Mouse (Mus musculus): Measurements from ENCODE around the gene Arhgap44. TPM values are rescaled to one million over a fixed set of nuclear protein-coding genes. Genes with fewer than 3 reads are reported as not detected.

The Arhgap44 gene
- polyA plus RNA-seq, 1 experiment from 2014 or later: 31.2 TPM

GRCm38 (mm10) chr11:65096866-65097265 lies 65.9 kb downstream of the Arhgap44 start:
- 91% methylated on average over 5 of the region's 5 CpGs for WGBS

DNA sequence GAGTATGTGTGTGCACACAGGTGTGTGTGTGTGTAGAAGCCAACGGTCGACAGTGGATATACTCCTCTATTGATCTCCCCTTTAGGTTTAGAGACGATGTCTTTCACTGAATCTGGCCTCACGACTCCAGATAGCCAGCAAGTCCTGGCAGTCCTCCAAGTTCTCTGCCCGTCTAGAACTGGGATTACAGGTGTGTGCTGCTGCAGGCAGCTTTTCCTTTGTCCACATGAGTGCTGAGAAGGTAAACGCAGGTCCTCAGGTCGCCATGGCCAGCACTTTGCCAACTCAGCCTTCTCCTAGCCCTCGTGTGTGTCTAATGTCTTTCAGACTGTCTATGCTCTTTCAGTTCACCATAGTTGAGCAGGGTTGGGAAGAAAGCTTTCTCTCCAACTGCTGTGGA lies 69.9 kb downstream of the Arhgap44 start:
- Histone ChIP-seq H3K27me3 (replicated peaks; ENCODE audit: insufficient read depth, low read length) (no peaks in the 10 kb centered on the region), H3K4me3 (ENCODE audit: low read depth, low read length) (no peak overlapping the region), H3K4me2 (replicated peaks; ENCODE audit: low read depth, low read length) (no peak overlapping the region), H3K9me3 (ENCODE audit: low read length) (no peaks in the 10 kb centered on the region), H3K36me3 (ENCODE audit: insufficient read depth, low read length) (no peaks in the 10 kb centered on the region), H3K27ac (ENCODE audit: low read length) (no peak overlapping the region), H3K9ac (replicated peaks; ENCODE audit: low read depth) (no peak overlapping the region), H3K4me1 (ENCODE audit: insufficient read depth, low read depth, low read length) (no peaks in the 10 kb centered on the region)
- no peak for TF ChIP-seq CTCF (IDR thresholded peaks at IDR 0.05)
- WGBS: 55% methylated on average over 8 of the region's 8 CpGs
- DNase-seq (ENCODE audit: low spot score): peak; percentile 36
- ATAC-seq: no peak

More at GRCm38 (mm10) chr11:65096866-65097265, 65.9 kb downstream of the Arhgap44 start:
- H3K27ac ChIP-seq (ENCODE audit: low read length): no peak overlapping the region
- DNase-seq (ENCODE audit: low spot score) (no peak), ATAC-seq (no peak)
- H3K4me1 ChIP-seq (ENCODE audit: insufficient read depth, low read depth, low read length): no peaks in the 10 kb centered on the region
- no peak for TF ChIP-seq EP300 (IDR thresholded peaks at IDR 0.05)
- no peak for TF ChIP-seq CTCF (IDR thresholded peaks at IDR 0.05)
- no peak overlapping the region for H3K9ac ChIP-seq (replicated peaks; ENCODE audit: low read depth)
- no peaks in the 10 kb centered on the region for H3K36me3 ChIP-seq (ENCODE audit: insufficient read depth, low read length)
- H3K4me2 ChIP-seq (replicated peaks; ENCODE audit: low read depth, low read length): no peak overlapping the region
- no peaks in the 10 kb centered on the region for H3K9me3 ChIP-seq (ENCODE audit: low read length)
- no peaks in the 10 kb centered on the region for H3K27me3 ChIP-seq (replicated peaks; ENCODE audit: insufficient read depth, low read length)
- no peak overlapping the region for H3K4me3 ChIP-seq (ENCODE audit: low read depth, low read length)

DNA sequence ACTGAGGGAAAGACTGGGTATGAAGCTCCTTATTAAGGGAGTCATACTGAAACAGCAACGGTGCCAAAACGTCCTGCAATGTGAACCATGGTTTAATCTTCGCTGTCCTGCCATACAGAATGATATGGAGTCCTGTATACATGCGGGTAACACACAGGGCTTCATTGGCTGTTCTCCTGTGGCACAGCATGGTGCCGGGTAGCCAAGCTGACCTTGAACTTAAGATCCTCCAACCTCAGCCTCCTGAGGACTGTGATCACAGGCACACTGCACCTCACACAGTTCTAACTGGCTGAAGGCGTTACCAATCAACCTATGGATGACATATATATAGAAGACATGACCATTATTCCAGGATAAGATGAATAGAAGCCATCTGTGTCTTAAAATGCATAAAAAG lies 72.4 kb downstream of the Arhgap44 start:
- Histone ChIP-seq H3K27ac (ENCODE audit: low read length) (no peak overlapping the region), H3K4me3 (ENCODE audit: low read depth, low read length) (no peak overlapping the region), H3K27me3 (replicated peaks; ENCODE audit: insufficient read depth, low read length) (no peaks in the 10 kb centered on the region), H3K9ac (replicated peaks; ENCODE audit: low read depth) (no peak overlapping the region), H3K4me1 (ENCODE audit: insufficient read depth, low read depth, low read length) (no peaks in the 10 kb centered on the region), H3K4me2 (replicated peaks; ENCODE audit: low read depth, low read length) (no peak overlapping the region), H3K9me3 (ENCODE audit: low read length) (no peaks in the 10 kb centered on the region), H3K36me3 (ENCODE audit: insufficient read depth, low read length) (no peaks in the 10 kb centered on the region)
- no peak for DNase-seq (ENCODE audit: low spot score)
- TF ChIP-seq EP300 (IDR thresholded peaks at IDR 0.05) (no peak), CTCF (IDR thresholded peaks at IDR 0.05) (no peak)
- no peak for ATAC-seq
- WGBS: 90% methylated on average over 6 of the region's 6 CpGs

GRCm38 (mm10) chr11:65089982-65090381 lies 72.8 kb downstream of the Arhgap44 start:
- DNase-seq (ENCODE audit: low spot score) (no peak), ATAC-seq (no peak)
- Histone ChIP-seq H3K4me2 (replicated peaks; ENCODE audit: low read depth, low read length) (no peak overlapping the region), H3K9me3 (ENCODE audit: low read length) (no peaks in the 10 kb centered on the region), H3K27ac (ENCODE audit: low read length) (no peak overlapping the region), H3K27me3 (replicated peaks; ENCODE audit: insufficient read depth, low read length) (no peaks in the 10 kb centered on the region), H3K36me3 (ENCODE audit: insufficient read depth, low read length) (no peaks in the 10 kb centered on the region), H3K4me3 (ENCODE audit: low read depth, low read length) (no peak overlapping the region), H3K9ac (replicated peaks; ENCODE audit: low read depth) (no peak overlapping the region), H3K4me1 (ENCODE audit: insufficient read depth, low read depth, low read length) (no peaks in the 10 kb centered on the region)
- TF ChIP-seq CTCF (IDR thresholded peaks at IDR 0.05): no peak
- TF ChIP-seq EP300 (IDR thresholded peaks at IDR 0.05): no peak
- 75% methylated on average over 3 of the region's 3 CpGs for WGBS

- ATAC-seq (no peak), DNase-seq (ENCODE audit: low spot score) (no peak)
- WGBS: 78% methylated on average over 6 of the region's 6 CpGs
- Histone ChIP-seq H3K4me3 (ENCODE audit: low read depth, low read length) (no peak overlapping the region), H3K9me3 (ENCODE audit: low read length) (no peaks in the 10 kb centered on the region), H3K27me3 (replicated peaks; ENCODE audit: insufficient read depth, low read length) (no peaks in the 10 kb centered on the region), H3K4me1 (ENCODE audit: insufficient read depth, low read depth, low read length) (no peaks in the 10 kb centered on the region), H3K27ac (ENCODE audit: low read length) (no peak overlapping the region), H3K4me2 (replicated peaks; ENCODE audit: low read depth, low read length) (no peak overlapping the region), H3K9ac (replicated peaks; ENCODE audit: low read depth) (no peak overlapping the region), H3K36me3 (ENCODE audit: insufficient read depth, low read length) (no peaks in the 10 kb centered on the region)
- no peak for TF ChIP-seq CTCF (IDR thresholded peaks at IDR 0.05)
- TF ChIP-seq EP300 (IDR thresholded peaks at IDR 0.05): no peak
Observed at GRCm38 (mm10) chr11:65089282-65089681, 73.5 kb downstream of the Arhgap44 start.

DNA sequence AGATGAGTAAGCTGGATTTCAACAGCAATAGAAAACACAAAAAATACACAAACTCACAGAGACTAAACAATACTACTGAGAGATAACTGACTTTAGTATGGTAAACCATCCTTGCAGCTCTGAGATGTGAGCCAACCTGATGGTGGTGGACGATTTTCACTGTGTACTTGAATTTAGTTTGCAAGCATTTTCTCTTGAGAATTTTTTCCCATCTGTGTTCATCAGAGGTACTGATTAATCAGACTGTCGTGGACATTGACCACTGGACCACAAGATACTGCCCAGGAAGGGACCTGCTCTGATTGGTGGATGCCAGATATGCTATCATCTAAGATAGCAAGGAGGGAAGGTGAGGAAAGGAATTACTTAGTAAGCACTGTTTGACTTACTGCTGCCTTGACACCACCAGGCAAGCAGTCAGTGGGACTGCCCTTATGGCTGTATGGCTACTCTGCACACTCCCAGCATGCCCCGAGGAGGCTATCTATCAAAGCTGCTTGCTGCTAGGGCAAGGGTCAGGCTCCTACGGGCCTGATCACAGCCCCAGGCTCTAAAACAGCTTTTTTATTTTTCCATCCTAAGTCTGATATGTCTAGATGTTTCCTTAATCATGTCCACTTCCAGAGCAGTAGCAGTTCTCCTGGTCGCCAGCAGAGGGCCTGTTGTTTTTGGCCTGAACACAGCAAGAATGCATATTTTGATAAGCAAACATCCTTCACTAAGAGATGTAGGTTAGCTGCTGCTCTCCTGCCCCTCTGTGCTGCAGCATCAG lies 74.1 kb downstream of the Arhgap44 start:
- DNase-seq (ENCODE audit: low spot score): peak; percentile 60

More for the DNA sequence above, 74.1 kb downstream of the Arhgap44 start:
- H3K27me3 ChIP-seq (replicated peaks; ENCODE audit: insufficient read depth, low read length): no peaks in the 10 kb centered on the region
- H3K4me3 ChIP-seq (ENCODE audit: low read depth, low read length): no peak overlapping the region
- no peaks in the 10 kb centered on the region for H3K36me3 ChIP-seq (ENCODE audit: insufficient read depth, low read length)
- WGBS: 24% methylated on average over 5 of the region's 5 CpGs
- no peak overlapping the region for H3K4me2 ChIP-seq (replicated peaks; ENCODE audit: low read depth, low read length)
- no peak overlapping the region for H3K9ac ChIP-seq (replicated peaks; ENCODE audit: low read depth)
- no peak for ATAC-seq
- no peaks in the 10 kb centered on the region for H3K4me1 ChIP-seq (ENCODE audit: insufficient read depth, low read depth, low read length)
- no peaks in the 10 kb centered on the region for H3K9me3 ChIP-seq (ENCODE audit: low read length)
- TF ChIP-seq CTCF (IDR thresholded peaks at IDR 0.05) (peak; percentile 85), EP300 (IDR thresholded peaks at IDR 0.05) (no peak)
- no peak overlapping the region for H3K27ac ChIP-seq (ENCODE audit: low read length)

Measured in lung, postnatal 0 days (tissue).